Mouse (Mus musculus): Measurements from ENCODE around the gene Ndufa10.
A peak's percentile ranks its signal among the peaks of the same experiment; 100 is the strongest.

Ndufa10 gene

GRCm38 (mm10) chr1:92431420-92431819, 42.2 kb downstream of the Ndufa10 start:
- DNase-seq (ENCODE audit: low spot score in 2 of 2), result no peak

GRCm38 (mm10) chr1:92430991-92431390, 42.7 kb downstream of the Ndufa10 start:
- DNase-seq (ENCODE audit: low spot score in 2 of 2), result no peak

GRCm38 (mm10) chr1:92424714-92425113, 48.9 kb downstream of the Ndufa10 start:
- no peak for DNase-seq (ENCODE audit: low spot score in 2 of 2)

- DNase-seq (ENCODE audit: low spot score in 2 of 2), result no peak
These were observed 68.5 kb downstream of the Ndufa10 start for GRCm38 (mm10) chr1:92405131-92405530.

GRCm38 (mm10) chr1:92400556-92400955, 73.1 kb downstream of the Ndufa10 start:
- DNase-seq (ENCODE audit: low spot score in 2 of 2), result no peak

- DNase-seq (ENCODE audit: low spot score in 2 of 2), result no peak
These were observed 75.1 kb downstream of the Ndufa10 start for GRCm38 (mm10) chr1:92398601-92399000.

- no peak for DNase-seq (ENCODE audit: low spot score in 2 of 2)
These were observed 76.1 kb downstream of the Ndufa10 start for GRCm38 (mm10) chr1:92397511-92398051.

GRCm38 (mm10) chr1:92394279-92394678, 79.4 kb downstream of the Ndufa10 start:
- no peak for DNase-seq (ENCODE audit: low spot score in 2 of 2)

- DNase-seq (ENCODE audit: low spot score in 2 of 2), result peak in 1 of 2 experiments; percentile 34
These were observed 80.5 kb downstream of the Ndufa10 start for GRCm38 (mm10) chr1:92393166-92393565.

All from right cerebral cortex, postnatal 36 days (tissue).